Mouse (Mus musculus): Measurements from ENCODE around the gene Ddx46. TPM values are rescaled to one million over a fixed set of nuclear protein-coding genes. Genes with fewer than 3 reads are reported as not detected.

Ddx46 gene
- total RNA-seq (2021), result 10 to 100 TPM; 49.4 to 55.2 TPM
- long read RNA-seq, full-length matches to known transcripts, result 6 of 24 reads
- long read RNA-seq, partial matches to known transcripts, result 7 of 24 reads
- long read RNA-seq, other reads (novel, unspliced or antisense), result 11 of 24 reads

GRCm38 (mm10) chr13:55634639-55635127 lies at the start of gene Ddx46:
Gene Ddx46 (plus strand): TSS chr13:55635027.
- peak; percentile 92 to 93 for DNase-seq (ENCODE audit: low spot score in 2 of 2)

GRCm38 (mm10) chr13:55591961-55592490 lies 42.8 kb upstream of the Ddx46 start:
- no peak for DNase-seq (ENCODE audit: low spot score in 2 of 2)

- DNase-seq (ENCODE audit: low spot score in 2 of 2), result peak; percentile 96 to 98
Observed at GRCm38 (mm10) chr13:55592512-55593253, 42.1 kb upstream of the Ddx46 start.

- no peak for DNase-seq (ENCODE audit: low spot score in 2 of 2)
Observed at GRCm38 (mm10) chr13:55593254-55593747, 41.5 kb upstream of the Ddx46 start.

- DNase-seq (ENCODE audit: low spot score in 2 of 2), result peak in 1 of 2 experiments; percentile 47
Observed at GRCm38 (mm10) chr13:55595375-55595774, 39.5 kb upstream of the Ddx46 start.

GRCm38 (mm10) chr13:55596802-55597201 lies 38.0 kb upstream of the Ddx46 start:
- DNase-seq (ENCODE audit: low spot score in 2 of 2), result no peak

- peak; percentile 80 to 88 for DNase-seq (ENCODE audit: low spot score in 2 of 2)
Observed at GRCm38 (mm10) chr13:55599566-55600540, 35.0 kb upstream of the Ddx46 start, which contains the start of gene B4galt7. Gene B4galt7 (plus strand): TSS chr13:55599896.

GRCm38 (mm10) chr13:55600657-55601056 lies 34.2 kb upstream of the Ddx46 start:
- DNase-seq (ENCODE audit: low spot score in 2 of 2), result no peak

GRCm38 (mm10) chr13:55601611-55602010 lies 33.2 kb upstream of the Ddx46 start:
- DNase-seq (ENCODE audit: low spot score in 2 of 2), result peak; percentile 93 to 96

GRCm38 (mm10) chr13:55604606-55605005 lies 30.2 kb upstream of the Ddx46 start:
- DNase-seq (ENCODE audit: low spot score in 2 of 2), result no peak

- DNase-seq (ENCODE audit: low spot score in 2 of 2), result peak; percentile 23 to 33
Observed at GRCm38 (mm10) chr13:55606899-55607623, 27.8 kb upstream of the Ddx46 start.

- DNase-seq (ENCODE audit: low spot score in 2 of 2), result no peak
Observed at GRCm38 (mm10) chr13:55607624-55608006, 27.2 kb upstream of the Ddx46 start.

- DNase-seq (ENCODE audit: low spot score in 2 of 2), result no peak
Observed at GRCm38 (mm10) chr13:55611996-55612395, 22.8 kb upstream of the Ddx46 start.

- no peak for DNase-seq (ENCODE audit: low spot score in 2 of 2)
Observed at GRCm38 (mm10) chr13:55613471-55613870, 21.4 kb upstream of the Ddx46 start.

- no peak for DNase-seq (ENCODE audit: low spot score in 2 of 2)
Observed at GRCm38 (mm10) chr13:55619328-55619727, 15.5 kb upstream of the Ddx46 start.

- no peak for DNase-seq (ENCODE audit: low spot score in 2 of 2)
Observed at GRCm38 (mm10) chr13:55620275-55620674, 14.6 kb upstream of the Ddx46 start.

GRCm38 (mm10) chr13:55622156-55622648 lies 12.6 kb upstream of the Ddx46 start:
- DNase-seq (ENCODE audit: low spot score in 2 of 2), result peak; percentile 22 to 30

GRCm38 (mm10) chr13:55622649-55623541 lies 11.9 kb upstream of the Ddx46 start, which contains the start of gene Caml:
Gene Caml (plus strand): TSS chr13:55623005.
- peak; percentile 85 to 87 for DNase-seq (ENCODE audit: low spot score in 2 of 2)

GRCm38 (mm10) chr13:55635146-55635571 lies 332 bp downstream of the Ddx46 start:
- no peak for DNase-seq (ENCODE audit: low spot score in 2 of 2)

All from layer of hippocampus, postnatal 10 days (tissue).